Mouse (Mus musculus) megakaryocyte, adult 5-6 weeks (primary cell): ENCODE data around the gene Rgs2. TPM values are rescaled to one million over a fixed set of nuclear protein-coding genes. Genes with fewer than 3 reads are reported as not detected.

Source experiments
- ATAC-seq: 2 replicates; pipeline ENCODE4 v1.8.0; 2016; ENCODE audit warnings: mild to moderate bottlenecking, inconsistent platforms; ENCODE audit not compliant: poor library complexity, severe bottlenecking
- total RNA-seq, 2 experiments: library from RNA; stranded (forward) in 1 of 2; stranded (reverse) in 1 of 2; fragments of 153-499, 151-499 nt in 1 of 2; fragments of 221-1000, 200-1000 nt in 1 of 2; gene quantifications; 2 replicates each; pipeline versions ENCODE4 v1.2.3 to v1.2.4; 2015 to 2017

Rgs2 gene
- total RNA-seq, 2 experiments from 2014 or later, result 300 to 499 TPM

- peak; percentile 64 for ATAC-seq
These were observed 18.9 kb downstream of the Rgs2 start for GRCm38 (mm10) chr1:143984988-143985625.

- no peak for ATAC-seq
These were observed 21.1 kb downstream of the Rgs2 start for GRCm38 (mm10) chr1:143982765-143983312.

GRCm38 (mm10) chr1:143982085-143982764, 21.7 kb downstream of the Rgs2 start:
- ATAC-seq, result no peak

- ATAC-seq, result no peak
These were observed 23.1 kb downstream of the Rgs2 start for GRCm38 (mm10) chr1:143980811-143981210.

- ATAC-seq, result peak; percentile 59
These were observed 29.3 kb downstream of the Rgs2 start for GRCm38 (mm10) chr1:143974637-143975036.

- ATAC-seq, result no peak
These were observed 41.7 kb downstream of the Rgs2 start for GRCm38 (mm10) chr1:143962301-143962700.

GRCm38 (mm10) chr1:143960340-143960739, 43.6 kb downstream of the Rgs2 start:
- ATAC-seq, result peak; percentile 49

- ATAC-seq, result peak; percentile 81
These were observed 47.9 kb downstream of the Rgs2 start for GRCm38 (mm10) chr1:143956090-143956489.

GRCm38 (mm10) chr1:143952841-143953240, 51.1 kb downstream of the Rgs2 start:
- no peak for ATAC-seq

Other genes starting within 250 kb of the Rgs2 start
- gene Trove2, start 227.1 kb downstream of the Rgs2 start, total RNA-seq (2015), result 1.0 and 1.6 TPM in 2 replicates
- 1.8 and 2.4 TPM in 2 replicates for gene Trove2, start 227.1 kb downstream of the Rgs2 start, total RNA-seq (2017)
- 80.2 and 96.0 TPM in 2 replicates for gene Uchl5, start 226.9 kb downstream of the Rgs2 start, total RNA-seq (2015)
- gene Uchl5, start 226.9 kb downstream of the Rgs2 start, total RNA-seq (2017), result 79.4 and 89.2 TPM in 2 replicates
- not detected in 2 replicates for gene Rgs13, start 173.2 kb upstream of the Rgs2 start, total RNA-seq (2015)
- gene Rgs13, start 173.2 kb upstream of the Rgs2 start, total RNA-seq (2017), result not detected in 2 replicates
- 18.4 and 22.9 TPM in 2 replicates for gene Rgs1, start 245.1 kb upstream of the Rgs2 start, total RNA-seq (2015)
- gene Rgs1, start 245.1 kb upstream of the Rgs2 start, total RNA-seq (2017), result 53.3 and 60.5 TPM in 2 replicates